Mouse (Mus musculus) limb, embryonic 12.5 days (tissue): ENCODE measurements around the gene Syngap1. TPM values are rescaled to one million over a fixed set of nuclear protein-coding genes. Genes with fewer than 3 reads are reported as not detected.
A peak's percentile ranks its signal among the peaks of the same experiment; 100 is the strongest.

Experiments
- ATAC-seq: fragments of 200-750 bp; cut with Nextera tagmentation; 2 replicates; pipeline ENCODE4 v1.8.0; 2017; ENCODE audit warnings: low read depth, moderate TSS enrichment; ENCODE audit not compliant: insufficient number of reproducible peaks, insufficient read depth, low FRiP score, low TSS enrichment
- H3K27ac ChIP-seq: fragments of 300-500 bp; sonication (generic); 2 replicates; pipeline ENCODE4 v1.5.1; 2016; ENCODE audit warnings: mild to moderate bottlenecking, moderate library complexity
- H3K27me3 ChIP-seq: fragments of 300-500 bp; sonication (generic); 2 replicates; pipeline ENCODE4 v1.6.1; 2016; ENCODE audit warnings: mild to moderate bottlenecking, moderate library complexity
- H3K36me3 ChIP-seq: fragments of 300-500 bp; sonication (generic); 2 replicates; pipeline ENCODE4 v1.6.1; 2016; ENCODE audit warnings: mild to moderate bottlenecking, moderate library complexity
- H3K4me1 ChIP-seq: fragments of 300-500 bp; sonication (generic); replicated peaks from 2 replicates; pipeline ENCODE4 v1.6.1; 2016
- H3K4me2 ChIP-seq: fragments of 300-500 bp; sonication (generic); 2 replicates; pipeline ENCODE4 v1.6.1; 2016; ENCODE audit warnings: mild to moderate bottlenecking, moderate library complexity
- H3K4me3 ChIP-seq: fragments of 300-500 bp; sonication (generic); replicated peaks from 2 replicates; pipeline ENCODE4 v1.5.1; 2016; ENCODE audit warnings: mild to moderate bottlenecking
- H3K9ac ChIP-seq: fragments of 300-500 bp; sonication (generic); replicated peaks from 2 replicates; pipeline ENCODE4 v1.6.1; 2016; ENCODE audit warnings: mild to moderate bottlenecking, moderate library complexity
- H3K9me3 ChIP-seq: fragments of 300-500 bp; sonication (generic); 2 replicates; pipeline ENCODE4 v1.6.1; 2016; ENCODE audit warnings: mild to moderate bottlenecking, moderate library complexity
- WGBS: fragments of 180-500 bp; shearing (Covaris S2); methylation state at CpG from one replicate; pipeline ENCODE4 v1.1.7; 2016; 5-methylcytosine and 5-hydroxymethylcytosine counted together
- polyA plus RNA-seq: library from polyadenylated mRNA; unstranded; fragments of >200 nt; fragmentation: Nextera tagmentation; extraction: Ambion mirVana; gene quantifications from 2 replicates; pipeline ENCODE4 v1.2.1, GENCODE M21; 2016

Syngap1 gene
- polyA plus RNA-seq, 1 experiment from 2014 or later, result 3.4 TPM

DNA sequence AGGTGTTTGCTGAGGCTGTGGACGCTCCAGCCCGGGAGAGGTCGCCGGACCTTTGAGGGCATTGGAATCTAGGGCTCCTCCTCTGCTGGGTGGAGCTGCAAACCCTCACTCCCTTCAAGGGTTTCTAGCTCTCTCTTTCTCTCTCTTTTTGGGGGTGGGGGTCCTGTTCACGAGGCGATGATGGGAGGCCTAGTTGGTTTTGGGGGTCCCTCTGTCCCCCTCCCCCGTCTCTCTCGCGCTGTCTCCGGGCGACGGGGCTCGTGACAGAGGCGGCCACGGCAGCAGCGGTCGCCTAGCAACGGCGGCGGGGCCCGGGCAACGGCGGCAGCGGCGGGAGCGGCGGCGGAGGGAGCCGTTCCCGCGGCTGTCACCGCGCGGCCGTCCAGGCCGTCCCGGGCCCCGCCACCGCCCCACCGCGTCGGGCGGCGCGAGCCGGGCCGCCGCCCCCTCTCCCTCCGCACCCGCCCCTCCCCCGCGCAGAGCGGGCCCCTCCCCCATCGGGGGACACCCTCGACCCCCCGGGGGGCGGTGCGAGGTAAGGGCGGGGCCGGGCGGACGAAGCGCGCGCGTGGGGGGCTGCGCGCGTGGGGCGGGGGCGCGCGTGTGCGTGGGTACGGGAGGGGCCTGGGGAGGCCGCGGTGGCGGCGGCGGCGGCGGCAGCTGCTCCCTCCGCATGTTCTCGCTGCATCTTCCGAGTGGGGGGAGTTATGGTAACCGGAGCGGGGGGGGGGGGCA is 7.4 kb downstream of the Syngap1 start:
- Histone ChIP-seq H3K4me1 (peaks cover 71% of the 10 kb centered on the region), H3K27ac (peak overlapping the region; percentile 81), H3K4me3 (peak overlapping the region; percentile 85), H3K4me2 (peak overlapping the region; percentile 98), H3K9ac (peak overlapping the region; percentile 87), H3K36me3 (peaks cover 6% of the 10 kb centered on the region; the same call in 1 of the 2 replicates), H3K9me3 (no peaks in the 10 kb centered on the region), H3K27me3 (no peaks in the 10 kb centered on the region; the same call in 1 of the 2 replicates)
- under 1% methylated on average over 26 of the region's 87 CpGs for WGBS
- no peak for ATAC-seq

- 7% methylated on average over 13 of the region's 14 CpGs for WGBS
- Histone ChIP-seq H3K27me3 (no peaks in the 10 kb centered on the region; the same call in 1 of the 2 replicates), H3K4me1 (peaks cover 78% of the 10 kb centered on the region), H3K9ac (peak overlapping the region; percentile 87), H3K4me2 (peak overlapping the region; percentile 98), H3K27ac (peak overlapping the region; percentile 81), H3K9me3 (no peaks in the 10 kb centered on the region), H3K4me3 (peak overlapping the region; percentile 85), H3K36me3 (peaks cover 6% of the 10 kb centered on the region; the same call in 1 of the 2 replicates)
- ATAC-seq, result 0 out of 2 replicates have a peak, but pooled peaks have one; percentile 20
These were observed 8.1 kb downstream of the Syngap1 start for GRCm38 (mm10) chr17:26949051-26949577.

DNA sequence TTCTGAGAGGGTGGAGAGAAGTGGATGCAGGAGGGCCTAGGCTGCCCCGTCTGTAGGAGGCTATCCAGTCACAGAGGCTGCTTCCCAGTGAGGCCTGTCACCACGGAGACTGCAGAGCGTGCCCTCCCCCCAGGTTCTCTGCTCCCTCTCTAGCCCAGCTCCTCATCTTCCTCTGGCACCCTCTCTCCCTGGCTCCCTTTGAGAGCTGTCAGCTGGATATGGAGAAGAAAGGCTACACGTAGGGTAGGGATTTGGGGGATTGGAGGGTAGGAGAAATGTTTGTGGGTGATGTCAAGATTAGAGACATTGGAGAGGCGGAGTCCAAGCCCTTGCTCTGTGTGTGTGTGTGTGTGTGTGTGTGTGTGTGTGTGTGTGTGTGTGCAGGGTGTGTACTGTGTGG is 8.8 kb downstream of the Syngap1 start:
- WGBS, result 43% methylated on average over 5 of the region's 5 CpGs
- H3K4me2 ChIP-seq, result peak overlapping the region; percentile 98
- peaks cover 78% of the 10 kb centered on the region for H3K4me1 ChIP-seq
- peak overlapping the region; percentile 81; the same call in 1 of the 2 replicates for H3K27ac ChIP-seq
- peak overlapping the region; percentile 85; the same call in 1 of the 2 replicates for H3K4me3 ChIP-seq
- H3K36me3 ChIP-seq, result peaks cover 6% of the 10 kb centered on the region
- no peaks in the 10 kb centered on the region for H3K9me3 ChIP-seq
- no peak overlapping the region for H3K9ac ChIP-seq
- no peak for ATAC-seq
- H3K27me3 ChIP-seq, result no peaks in the 10 kb centered on the region; the same call in 1 of the 2 replicates

- H3K36me3 ChIP-seq, result peaks cover 13% of the 10 kb centered on the region
- no peak overlapping the region; the same call in 1 of the 2 replicates for H3K9ac ChIP-seq
- H3K9me3 ChIP-seq, result no peaks in the 10 kb centered on the region
- no peak for ATAC-seq
- peak overlapping the region; percentile 92 for H3K4me2 ChIP-seq
- peaks cover 73% of the 10 kb centered on the region for H3K4me1 ChIP-seq
- H3K27ac ChIP-seq, result peak overlapping the region; percentile 81
- 25% methylated on average over 7 of the region's 7 CpGs for WGBS
- no peaks in the 10 kb centered on the region; the same call in 1 of the 2 replicates for H3K27me3 ChIP-seq
- H3K4me3 ChIP-seq, result peak overlapping the region; percentile 46
These were observed 9.7 kb downstream of the Syngap1 start for GRCm38 (mm10) chr17:26950560-26951288.

- Histone ChIP-seq H3K36me3 (peaks cover 19% of the 10 kb centered on the region), H3K4me1 (peaks cover 66% of the 10 kb centered on the region), H3K27ac (peak overlapping the region; percentile 81), H3K9ac (peak overlapping the region; percentile 66), H3K4me3 (peak overlapping the region; percentile 46), H3K4me2 (peak overlapping the region; percentile 92), H3K27me3 (no peaks in the 10 kb centered on the region; the same call in 1 of the 2 replicates), H3K9me3 (no peaks in the 10 kb centered on the region)
- peak; percentile 41 for ATAC-seq
- WGBS, result under 1% methylated on average over 10 of the region's 11 CpGs
These were observed 10.4 kb downstream of the Syngap1 start for GRCm38 (mm10) chr17:26951406-26951805.

- Histone ChIP-seq H3K4me1 (peaks cover 58% of the 10 kb centered on the region), H3K4me3 (peak overlapping the region; percentile 46), H3K36me3 (peaks cover 27% of the 10 kb centered on the region), H3K4me2 (peak overlapping the region; percentile 92), H3K9me3 (no peaks in the 10 kb centered on the region), H3K9ac (peak overlapping the region; percentile 66), H3K27me3 (no peaks in the 10 kb centered on the region; the same call in 1 of the 2 replicates), H3K27ac (peak overlapping the region; percentile 81)
- WGBS, result 4% methylated on average over 22 of the region's 23 CpGs
- peak; percentile 45; the same call in 1 of the 2 replicates for ATAC-seq
These were observed 11.2 kb downstream of the Syngap1 start for GRCm38 (mm10) chr17:26951952-26952877.

GRCm38 (mm10) chr17:26953201-26953600 is 12.1 kb downstream of the Syngap1 start:
- Histone ChIP-seq H3K9ac (peak overlapping the region; percentile 66), H3K9me3 (no peaks in the 10 kb centered on the region), H3K36me3 (peaks cover 37% of the 10 kb centered on the region), H3K27ac (0 out of 2 replicates have a peak overlapping the region, but pooled peaks have one; percentile 81), H3K4me1 (peaks cover 52% of the 10 kb centered on the region), H3K4me2 (peak overlapping the region; percentile 92), H3K27me3 (no peaks in the 10 kb centered on the region; the same call in 1 of the 2 replicates), H3K4me3 (peak overlapping the region; percentile 46)
- no peak for ATAC-seq
- WGBS, result 22% methylated on average over 6 of the region's 6 CpGs

DNA sequence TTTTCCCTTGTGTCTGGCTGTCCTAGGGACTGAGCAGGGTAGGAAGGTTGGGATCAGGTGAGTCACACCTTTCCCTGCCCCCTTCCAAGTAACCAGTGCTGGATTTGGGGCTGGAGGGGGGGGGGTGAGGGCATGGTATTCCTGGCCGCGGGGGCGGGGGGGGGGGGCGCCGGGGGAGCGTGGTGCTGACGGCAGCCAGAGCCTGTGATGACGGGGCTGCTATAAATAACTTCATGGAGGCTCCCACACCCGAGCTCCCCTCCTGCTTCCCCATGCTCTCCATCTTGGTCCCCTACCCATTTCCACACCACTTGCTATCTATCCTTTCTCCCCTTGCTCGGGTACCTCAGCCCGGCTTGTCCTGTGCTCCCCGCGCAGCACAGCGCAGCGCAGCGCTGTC is 12.7 kb downstream of the Syngap1 start:
- peak overlapping the region; percentile 72 for H3K27ac ChIP-seq
- H3K9ac ChIP-seq, result peak overlapping the region; percentile 66

DNA sequence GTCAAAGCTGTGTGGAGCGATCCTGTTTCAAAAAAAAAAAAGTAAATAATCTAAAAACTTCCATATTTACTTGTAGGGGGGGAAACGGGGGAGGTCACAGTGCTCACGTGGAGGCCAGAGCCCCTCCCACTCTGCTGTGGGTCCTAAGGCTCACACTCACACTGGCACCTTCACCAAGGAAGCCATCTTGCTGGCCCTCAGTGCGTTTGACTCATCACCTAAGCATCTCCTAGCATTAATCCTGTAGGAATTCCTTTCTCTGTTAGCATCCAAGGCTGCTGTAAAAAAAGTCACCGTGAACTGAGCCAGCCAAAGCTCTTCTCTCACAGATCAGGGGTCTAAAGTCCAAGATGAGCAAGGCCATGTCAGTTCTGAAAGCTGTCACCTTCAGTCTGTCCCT is 15.3 kb downstream of the Syngap1 start:
- Histone ChIP-seq H3K4me1 (peaks cover 25% of the 10 kb centered on the region), H3K9ac (no peak overlapping the region), H3K4me2 (no peak overlapping the region), H3K27ac (no peak overlapping the region), H3K4me3 (no peak overlapping the region), H3K36me3 (peaks cover 68% of the 10 kb centered on the region), H3K27me3 (no peaks in the 10 kb centered on the region; the same call in 1 of the 2 replicates), H3K9me3 (no peaks in the 10 kb centered on the region)
- no peak for ATAC-seq
- WGBS, result 87% methylated on average over 5 of the region's 5 CpGs

More for the DNA sequence above, 12.7 kb downstream of the Syngap1 start:
- H3K36me3 ChIP-seq, result peaks cover 43% of the 10 kb centered on the region
- H3K4me2 ChIP-seq, result peak overlapping the region; percentile 92
- 17% methylated on average over 11 of the region's 16 CpGs for WGBS
- H3K9me3 ChIP-seq, result no peaks in the 10 kb centered on the region
- no peak for ATAC-seq
- H3K4me3 ChIP-seq, result peak overlapping the region; percentile 46
- H3K4me1 ChIP-seq, result peaks cover 51% of the 10 kb centered on the region
- H3K27me3 ChIP-seq, result no peaks in the 10 kb centered on the region; the same call in 1 of the 2 replicates

- Histone ChIP-seq H3K27me3 (no peaks in the 10 kb centered on the region; the same call in 1 of the 2 replicates), H3K4me1 (peaks cover 23% of the 10 kb centered on the region), H3K9me3 (no peaks in the 10 kb centered on the region), H3K4me2 (no peak overlapping the region), H3K36me3 (peaks cover 74% of the 10 kb centered on the region), H3K9ac (no peak overlapping the region), H3K4me3 (no peak overlapping the region), H3K27ac (no peak overlapping the region)
- ATAC-seq, result no peak
- WGBS, result 95% methylated on average over 18 of the region's 18 CpGs
These were observed 15.8 kb downstream of the Syngap1 start for GRCm38 (mm10) chr17:26956895-26957294.
